Mouse (Mus musculus) liver, embryonic 14.5 days (tissue): ENCODE data around the gene Tm9sf4.

Experiments used
- CTCF ChIP-seq: IDR thresholded peaks from 2 replicates; pipeline ENCODE4 v1.5.1; 2016; ENCODE audit warnings: antibody characterized with exemption, low read depth, control low read depth
- EP300 ChIP-seq: IDR thresholded peaks from 2 replicates; pipeline ENCODE4 v1.6.1; 2016; ENCODE audit warnings: antibody characterized with exemption, low read depth

- TF ChIP-seq CTCF (no peak), EP300 (no peak)
Observed at GRCm38 (mm10) chr2:153119488-153119887, 41.6 kb upstream of the Tm9sf4 start.
